Mouse (Mus musculus) B cell, adult 2 months (primary cell): ENCODE measurements around the gene Asrgl1.
"Not testable (repeated sequence)": the region's sequence is repeated elsewhere in the genome, so short reads cannot be mapped to it uniquely, and the experiment has no call there.

Source experiments
- DNase-seq, 2 experiments: peaks; one replicate each; pipeline ENCODE4 v3.0.0; 2022

Asrgl1 gene

GRCm38 (mm10) chr19:9103986-9104385, 31.4 kb downstream of the Asrgl1 start:
- peak; percentile 36 to 44 for DNase-seq

- DNase-seq: no peak
Observed at GRCm38 (mm10) chr19:9101062-9101457, 34.4 kb downstream of the Asrgl1 start.

- no peak for DNase-seq
Observed at GRCm38 (mm10) chr19:9100297-9101061, 35.0 kb downstream of the Asrgl1 start.

GRCm38 (mm10) chr19:9099751-9100150, 35.7 kb downstream of the Asrgl1 start:
- DNase-seq: no peak

- DNase-seq: no peak
Observed at GRCm38 (mm10) chr19:9097441-9097840, 38.0 kb downstream of the Asrgl1 start.

- DNase-seq: no peak
Observed at GRCm38 (mm10) chr19:9095111-9095510, 40.3 kb downstream of the Asrgl1 start.

GRCm38 (mm10) chr19:9090709-9091108, 44.7 kb downstream of the Asrgl1 start:
- no peak for DNase-seq

GRCm38 (mm10) chr19:9090191-9090590, 45.2 kb downstream of the Asrgl1 start:
- DNase-seq: no peak

GRCm38 (mm10) chr19:9087821-9088220, 47.6 kb downstream of the Asrgl1 start, which contains the start of gene Scgb1a1:
TSS of gene Scgb1a1 (minus strand) at chr19:9087958.
- DNase-seq: no peak

GRCm38 (mm10) chr19:9083892-9084291, 51.5 kb downstream of the Asrgl1 start:
- not testable (repeated sequence) for DNase-seq

GRCm38 (mm10) chr19:9083010-9083355, 52.5 kb downstream of the Asrgl1 start:
- no peak for DNase-seq

GRCm38 (mm10) chr19:9082191-9083009, 53.0 kb downstream of the Asrgl1 start:
- DNase-seq: peak; percentile 91 to 92

- DNase-seq: no peak
Observed at GRCm38 (mm10) chr19:9081311-9082190, 53.9 kb downstream of the Asrgl1 start.

- no peak for DNase-seq
Observed at GRCm38 (mm10) chr19:9079916-9080315, 55.5 kb downstream of the Asrgl1 start.

GRCm38 (mm10) chr19:9076982-9077660, 58.3 kb downstream of the Asrgl1 start:
- no peak for DNase-seq

- DNase-seq: no peak
Observed at GRCm38 (mm10) chr19:9076035-9076434, 59.4 kb downstream of the Asrgl1 start.

- no peak for DNase-seq
Observed at GRCm38 (mm10) chr19:9075558-9075957, 59.9 kb downstream of the Asrgl1 start.

GRCm38 (mm10) chr19:9074424-9074823, 61.0 kb downstream of the Asrgl1 start:
- no peak for DNase-seq

GRCm38 (mm10) chr19:9073776-9074411, 61.5 kb downstream of the Asrgl1 start:
- no peak for DNase-seq

- DNase-seq: no peak
Observed at GRCm38 (mm10) chr19:9072157-9072530, 63.3 kb downstream of the Asrgl1 start.

- DNase-seq: peak; percentile 50 to 60
Observed at GRCm38 (mm10) chr19:9071456-9072156, 63.8 kb downstream of the Asrgl1 start.
